Comparison of ENCODE assay signal across 30 mouse cellular contexts in genomic region chr10:98557470-98558060, GRCm38 (mm10).
"Had no signal": no experiment of that assay in that cellular context is flagged by ENCODE, and none has a peak within 500 bp of the region (broad histone marks: within the 10 kb centered on the region; RNA-seq: fewer than 3 reads in every experiment).

No protein-coding gene starts in this region.

- H3K4me2 ChIP-seq: limb, embryonic 12.5 days; limb, embryonic 15.5 days; liver, embryonic 11.5 days; liver, embryonic 12.5 days; liver, embryonic 13.5 days; liver, embryonic 15.5 days; lung, embryonic 14.5 days; lung, embryonic 15.5 days; midbrain, embryonic 11.5 days; midbrain, embryonic 12.5 days; midbrain, embryonic 13.5 days; midbrain, embryonic 15.5 days had no signal

- H3K36me3 ChIP-seq: limb, embryonic 12.5 days; limb, embryonic 15.5 days; liver, embryonic 12.5 days; liver, embryonic 13.5 days; liver, embryonic 15.5 days; lung, embryonic 15.5 days; midbrain, embryonic 10.5 days; midbrain, embryonic 12.5 days; midbrain, embryonic 13.5 days; midbrain, embryonic 15.5 days had no signal

- H3K4me1 ChIP-seq: limb, embryonic 12.5 days; liver, embryonic 12.5 days; liver, embryonic 13.5 days; liver, embryonic 15.5 days; lung, embryonic 15.5 days; megakaryocyte, embryonic 14.5 days; midbrain, embryonic 10.5 days; midbrain, embryonic 12.5 days; midbrain, embryonic 13.5 days; midbrain, embryonic 15.5 days had no signal

- H3K9ac ChIP-seq: limb, embryonic 12.5 days; limb, embryonic 15.5 days; liver, embryonic 12.5 days; liver, embryonic 13.5 days; liver, embryonic 14.5 days; liver, embryonic 15.5 days; liver, postnatal 0 days; lung, embryonic 14.5 days; lung, embryonic 15.5 days; midbrain, embryonic 12.5 days; midbrain, embryonic 13.5 days; midbrain, embryonic 15.5 days had no signal

- ATAC-seq: liver, embryonic 12.5 days; liver, postnatal 0 days; lung, postnatal 0 days; midbrain, embryonic 13.5 days; midbrain, embryonic 15.5 days; midbrain, embryonic 16.5 days had no signal

- H3K9me3 ChIP-seq: limb, embryonic 12.5 days; limb, embryonic 15.5 days; liver, embryonic 12.5 days; liver, embryonic 13.5 days; liver, embryonic 15.5 days; lung, embryonic 15.5 days; midbrain, embryonic 10.5 days; midbrain, embryonic 12.5 days; midbrain, embryonic 13.5 days; midbrain, embryonic 15.5 days had no signal

- DNase-seq: left cerebral cortex, postnatal 4 days; liver; liver, embryonic 13.5 days; liver, postnatal 0 days; lung, adult 18-20 months; lung, adult 2 months; lung, embryonic 14.5 days; lung, postnatal 10 days; lung, postnatal 14 days; lung, postnatal 36 days; lung, postnatal 4 days; midbrain, embryonic 14.5 days had no signal

- H3K27me3 ChIP-seq: limb, embryonic 12.5 days; limb, embryonic 15.5 days; liver, embryonic 12.5 days; liver, embryonic 13.5 days; liver, embryonic 15.5 days; lung, embryonic 15.5 days; megakaryocyte, embryonic 14.5 days; midbrain, embryonic 12.5 days; midbrain, embryonic 13.5 days; midbrain, embryonic 15.5 days had no signal

- H3K27ac ChIP-seq: left cerebral cortex, adult 2 months; limb, embryonic 12.5 days; limb, embryonic 15.5 days; liver, embryonic 12.5 days; liver, embryonic 13.5 days; liver, embryonic 14.5 days; liver, embryonic 15.5 days; lung, embryonic 15.5 days; macrophage; midbrain, embryonic 10.5 days; midbrain, embryonic 12.5 days; midbrain, embryonic 13.5 days; midbrain, embryonic 15.5 days had no signal

- H3K4me3 ChIP-seq: left cerebral cortex, adult 2 months; limb, embryonic 12.5 days; limb, embryonic 15.5 days; liver, embryonic 12.5 days; liver, embryonic 13.5 days; liver, embryonic 15.5 days; lung, embryonic 15.5 days; megakaryocyte, embryonic 14.5 days; midbrain, embryonic 10.5 days; midbrain, embryonic 12.5 days; midbrain, embryonic 13.5 days; midbrain, embryonic 15.5 days; myocyte had no signal
